Mouse (Mus musculus) lung, embryonic 15.5 days (tissue): ENCODE data around the gene Sf3b3. TPM values are rescaled to one million over a fixed set of nuclear protein-coding genes. Genes with fewer than 3 reads are reported as not detected.

Experiments
- ATAC-seq: fragments of 200-750 bp; cut with Nextera tagmentation; 2 replicates; pipeline ENCODE4 v1.8.0; 2017; ENCODE audit warnings: moderate number of reproducible peaks, borderline replicate concordance; ENCODE audit not compliant: low FRiP score, low TSS enrichment; ENCODE audit errors: extremely low read depth
- H3K27ac ChIP-seq: fragments of 300-500 bp; sonication (generic); 2 replicates; pipeline ENCODE4 v1.5.1; 2015; ENCODE audit warnings: moderate library complexity, mild to moderate bottlenecking, inconsistent platforms
- H3K27me3 ChIP-seq: fragments of 300-500 bp; sonication (generic); 2 replicates; pipeline ENCODE4 v1.6.1; 2015; ENCODE audit warnings: inconsistent platforms
- H3K36me3 ChIP-seq: fragments of 300-500 bp; sonication (generic); 2 replicates; pipeline ENCODE4 v1.6.1; 2015; ENCODE audit warnings: inconsistent platforms
- H3K4me1 ChIP-seq: fragments of 300-500 bp; sonication (generic); 2 replicates; pipeline ENCODE4 v1.6.1; 2015; ENCODE audit warnings: inconsistent platforms
- H3K4me2 ChIP-seq: fragments of 300-500 bp; sonication (generic); 2 replicates; pipeline ENCODE4 v1.6.1; 2015; ENCODE audit warnings: inconsistent platforms, mild to moderate bottlenecking, moderate library complexity
- H3K4me3 ChIP-seq: fragments of 300-500 bp; sonication (generic); 2 replicates; pipeline ENCODE4 v1.5.1; 2015; ENCODE audit warnings: mild to moderate bottlenecking, inconsistent platforms
- H3K9ac ChIP-seq: fragments of 300-500 bp; sonication (generic); 2 replicates; pipeline ENCODE4 v1.6.1; 2015; ENCODE audit warnings: inconsistent platforms
- H3K9me3 ChIP-seq: fragments of 300-500 bp; sonication (generic); 2 replicates; pipeline ENCODE4 v1.6.1; 2016; ENCODE audit warnings: inconsistent platforms
- WGBS: fragments of 180-500 bp; shearing (Covaris S2); methylation state at CpG from one replicate; pipeline ENCODE4 v1.1.7; 2015; 5-methylcytosine and 5-hydroxymethylcytosine counted together
- polyA plus RNA-seq: library from polyadenylated mRNA; unstranded; fragments of >200 nt; fragmentation: Nextera tagmentation; extraction: Ambion mirVana; gene quantifications from 2 replicates; pipeline ENCODE4 v1.2.1, GENCODE M21; 2015

Gene Sf3b3
- polyA plus RNA-seq, 1 experiment from 2014 or later, result 146 TPM

DNA sequence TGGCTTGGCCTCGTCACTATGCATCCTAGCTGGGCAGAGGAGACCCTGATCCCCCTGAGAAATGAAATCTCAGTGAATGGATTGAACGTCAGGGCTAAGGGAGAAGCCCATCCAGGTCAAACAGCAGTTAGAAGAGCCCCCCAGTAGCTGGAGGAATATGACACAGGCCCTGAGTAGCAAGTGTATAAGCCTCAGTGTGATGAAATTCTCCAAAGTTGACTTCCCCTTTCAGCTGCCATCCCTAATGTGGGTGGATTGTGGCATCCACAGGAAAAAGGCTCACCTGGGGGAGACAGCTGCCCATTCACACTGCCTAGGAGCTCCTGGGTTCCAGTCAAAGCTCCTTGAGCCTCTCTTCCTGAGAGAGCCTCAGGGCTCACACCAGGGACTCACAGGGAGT, 61.2 kb downstream of the Sf3b3 start:
- ATAC-seq, result no peak
- Histone ChIP-seq H3K36me3 (no peaks in the 10 kb centered on the region), H3K4me2 (no peak overlapping the region), H3K27me3 (no peaks in the 10 kb centered on the region), H3K4me3 (no peak overlapping the region), H3K9ac (no peak overlapping the region), H3K27ac (no peak overlapping the region), H3K4me1 (peaks cover 13% of the 10 kb centered on the region), H3K9me3 (no peaks in the 10 kb centered on the region)
- WGBS, result 75% methylated on average over 2 of the region's 2 CpGs

DNA sequence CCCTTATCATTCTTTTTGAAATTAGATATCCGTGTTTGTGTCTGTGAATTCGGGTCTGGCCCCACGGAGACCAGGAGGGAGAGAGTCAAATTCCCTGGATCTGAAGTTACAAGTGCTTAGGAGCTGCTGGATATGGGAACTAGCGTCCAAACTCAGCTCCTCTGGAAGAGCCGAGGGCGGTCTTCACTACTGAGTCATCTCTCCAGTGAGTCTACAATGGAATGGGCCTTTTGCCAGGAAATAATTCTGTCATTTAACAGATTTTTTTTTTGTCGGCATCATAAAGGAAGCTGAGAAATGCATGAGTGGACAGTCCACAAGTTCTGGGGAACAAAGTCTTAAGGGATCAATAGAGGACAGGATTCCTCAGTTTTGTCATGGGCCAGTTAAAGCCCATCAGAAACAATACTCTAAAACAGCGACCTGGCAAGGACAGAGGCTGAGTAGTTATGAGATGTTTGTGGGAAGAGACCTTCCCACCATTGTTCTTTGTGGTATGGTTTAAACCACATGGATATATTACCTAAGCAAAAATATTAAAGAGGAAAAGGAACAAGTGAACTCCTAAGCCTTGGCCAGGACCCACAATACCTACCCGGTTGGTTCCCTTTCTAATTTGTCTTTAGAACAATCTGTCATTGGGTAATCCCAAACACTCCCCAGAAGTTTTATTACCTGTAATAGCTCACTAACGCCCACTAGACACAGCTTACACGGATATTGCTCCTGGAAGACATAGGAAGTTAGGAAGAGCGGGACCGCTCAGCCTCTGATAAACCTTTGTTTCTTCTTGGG, 66.5 kb downstream of the Sf3b3 start:
- no peak for ATAC-seq
- no peak overlapping the region for H3K9ac ChIP-seq
- no peak overlapping the region for H3K4me3 ChIP-seq
- H3K36me3 ChIP-seq, result no peaks in the 10 kb centered on the region
- no peaks in the 10 kb centered on the region for H3K9me3 ChIP-seq
- no peak overlapping the region for H3K4me2 ChIP-seq
- H3K4me1 ChIP-seq, result no peaks in the 10 kb centered on the region
- WGBS, result 67% methylated on average over 13 of the region's 13 CpGs
- no peak overlapping the region for H3K27ac ChIP-seq
- no peaks in the 10 kb centered on the region for H3K27me3 ChIP-seq

- ATAC-seq, result no peak
- H3K9me3 ChIP-seq, result no peaks in the 10 kb centered on the region
- H3K27ac ChIP-seq, result no peak overlapping the region
- no peak overlapping the region for H3K4me3 ChIP-seq
- no peak overlapping the region for H3K9ac ChIP-seq
- H3K4me1 ChIP-seq, result peaks cover 10% of the 10 kb centered on the region
- no peaks in the 10 kb centered on the region for H3K27me3 ChIP-seq
- no peak overlapping the region for H3K4me2 ChIP-seq
- WGBS, result 93% methylated on average over 3 of the region's 3 CpGs
- no peaks in the 10 kb centered on the region for H3K36me3 ChIP-seq
Measured at GRCm38 (mm10) chr8:110776335-110776734, 70.3 kb downstream of the Sf3b3 start.

DNA sequence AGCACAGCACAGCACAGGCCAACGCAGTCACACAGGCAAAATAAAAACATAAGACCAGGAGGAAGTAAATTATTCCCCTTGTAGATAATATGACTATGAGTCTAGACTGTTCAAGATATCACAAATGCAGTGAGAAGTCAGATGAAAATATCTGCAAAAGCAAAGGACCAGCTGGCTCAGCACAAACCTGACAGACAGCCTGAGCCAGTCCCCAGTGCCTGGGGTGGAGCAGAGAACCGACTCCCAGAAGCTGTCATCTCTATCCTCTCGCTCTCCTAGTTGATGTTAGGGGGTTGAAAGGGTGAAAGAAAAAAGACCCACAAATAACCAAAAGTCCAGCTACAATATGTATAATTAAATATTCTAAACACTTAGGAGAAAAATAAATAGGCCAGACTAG, 70.9 kb downstream of the Sf3b3 start:
- no peak for ATAC-seq
- Histone ChIP-seq H3K4me1 (peaks cover 10% of the 10 kb centered on the region), H3K9ac (no peak overlapping the region), H3K4me3 (no peak overlapping the region), H3K27me3 (no peaks in the 10 kb centered on the region), H3K9me3 (no peaks in the 10 kb centered on the region), H3K4me2 (no peak overlapping the region), H3K27ac (no peak overlapping the region), H3K36me3 (no peaks in the 10 kb centered on the region)
- WGBS, result 59% methylated on average over 3 of the region's 3 CpGs

DNA sequence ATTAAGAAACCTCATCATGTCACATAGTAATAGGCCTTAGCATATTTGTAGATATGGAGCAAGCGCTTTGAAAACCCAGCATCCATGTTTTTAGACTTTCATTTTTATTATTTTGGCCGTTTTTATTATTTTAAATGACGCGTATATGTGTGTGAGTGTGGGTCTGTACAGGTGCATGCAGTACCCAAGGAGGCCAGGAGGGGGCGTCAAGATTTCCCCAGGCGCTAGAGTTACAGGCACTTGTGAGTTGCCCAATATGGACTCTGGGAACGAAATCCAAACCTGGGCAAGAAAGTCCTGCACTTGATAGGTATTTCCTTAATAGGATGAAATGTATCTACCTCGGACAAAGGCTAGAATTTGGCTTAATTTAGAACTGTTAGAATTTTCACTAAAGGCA, 71.3 kb downstream of the Sf3b3 start:
- ATAC-seq, result no peak
- Histone ChIP-seq H3K4me2 (no peak overlapping the region), H3K4me3 (no peak overlapping the region), H3K27me3 (no peaks in the 10 kb centered on the region), H3K9ac (no peak overlapping the region), H3K4me1 (peaks cover 10% of the 10 kb centered on the region), H3K36me3 (no peaks in the 10 kb centered on the region), H3K9me3 (no peaks in the 10 kb centered on the region), H3K27ac (no peak overlapping the region)
- WGBS, result 71% methylated on average over 8 of the region's 8 CpGs

DNA sequence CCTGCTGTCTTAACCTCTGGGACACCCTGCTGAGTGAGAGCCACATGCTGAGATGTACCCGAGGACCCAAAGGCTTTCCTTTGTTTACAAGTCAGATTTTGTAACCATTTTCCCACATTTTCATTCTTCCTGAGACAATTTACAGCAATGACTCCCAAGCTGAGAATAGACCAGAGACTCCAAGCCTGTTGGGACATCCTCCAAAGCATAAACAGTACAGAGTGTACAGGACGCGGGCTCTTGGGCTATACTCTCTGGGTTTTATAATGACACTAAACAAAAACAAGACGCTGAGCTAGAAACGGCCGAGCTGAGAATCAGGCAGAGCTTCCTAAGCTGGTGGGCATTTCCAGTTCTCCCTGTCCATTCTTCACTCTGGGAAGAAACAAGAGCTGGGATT, 71.9 kb downstream of the Sf3b3 start:
- 80% methylated on average over 6 of the region's 6 CpGs for WGBS
- H3K27ac ChIP-seq, result no peak overlapping the region
- no peak for ATAC-seq
- H3K27me3 ChIP-seq, result no peaks in the 10 kb centered on the region
- H3K4me2 ChIP-seq, result no peak overlapping the region
- peaks cover 10% of the 10 kb centered on the region for H3K4me1 ChIP-seq
- H3K9ac ChIP-seq, result no peak overlapping the region
- no peaks in the 10 kb centered on the region for H3K9me3 ChIP-seq
- H3K36me3 ChIP-seq, result no peaks in the 10 kb centered on the region
- no peak overlapping the region for H3K4me3 ChIP-seq

DNA sequence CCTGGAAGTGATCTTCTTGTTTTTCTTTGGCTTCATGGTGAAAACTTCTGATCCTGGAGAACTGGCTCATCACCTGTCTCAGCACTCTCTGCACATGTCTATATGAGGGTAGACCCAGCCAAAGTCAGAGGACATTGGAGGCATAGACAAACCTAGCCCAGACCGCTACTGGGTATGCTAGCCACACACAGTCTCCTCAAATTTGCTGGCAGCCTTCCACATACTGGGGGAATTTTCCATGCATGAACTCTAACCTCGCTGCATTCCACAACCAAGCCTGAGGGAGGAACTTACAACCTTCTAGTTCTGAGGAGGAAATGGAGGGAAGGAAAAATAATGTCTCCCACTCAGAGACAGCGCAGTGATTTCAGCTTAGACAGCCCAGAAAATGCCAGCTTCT, 72.5 kb downstream of the Sf3b3 start:
- peak; percentile 64; the same call in 1 of the 2 replicates for ATAC-seq
- no peaks in the 10 kb centered on the region for H3K27me3 ChIP-seq
- no peak overlapping the region for H3K4me3 ChIP-seq
- H3K36me3 ChIP-seq, result no peaks in the 10 kb centered on the region
- H3K9ac ChIP-seq, result no peak overlapping the region
- no peaks in the 10 kb centered on the region for H3K9me3 ChIP-seq
- H3K4me2 ChIP-seq, result no peak overlapping the region
- 55% methylated on average over 3 of the region's 3 CpGs for WGBS
- H3K27ac ChIP-seq, result no peak overlapping the region
- H3K4me1 ChIP-seq, result peaks cover 10% of the 10 kb centered on the region

DNA sequence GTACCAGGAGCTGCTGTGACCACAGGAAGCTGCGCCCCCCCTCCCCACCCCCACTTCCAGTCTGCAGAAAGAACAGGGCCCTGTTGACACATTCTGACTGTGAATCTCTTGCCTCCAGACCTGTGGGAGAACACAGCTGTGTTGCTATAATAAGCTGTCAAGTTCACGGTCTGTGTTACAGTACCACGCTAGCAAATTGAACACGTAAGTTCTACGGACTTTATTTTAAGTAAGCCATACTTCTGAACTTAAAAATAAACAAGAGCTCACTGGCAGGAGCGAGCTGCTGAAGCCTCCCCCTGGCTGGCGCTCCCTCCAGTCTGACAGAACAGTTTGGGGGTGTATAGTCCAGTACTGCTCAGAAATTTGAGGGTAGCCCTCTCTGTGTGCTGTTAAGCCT, 74.1 kb downstream of the Sf3b3 start:
- Histone ChIP-seq H3K4me2 (no peak overlapping the region), H3K4me3 (no peak overlapping the region), H3K27me3 (no peaks in the 10 kb centered on the region), H3K4me1 (peaks cover 10% of the 10 kb centered on the region), H3K27ac (no peak overlapping the region), H3K36me3 (no peaks in the 10 kb centered on the region), H3K9ac (no peak overlapping the region), H3K9me3 (no peaks in the 10 kb centered on the region)
- ATAC-seq, result no peak
- WGBS, result 43% methylated on average over 7 of the region's 7 CpGs

- no peak overlapping the region for H3K27ac ChIP-seq
- 78% methylated on average over 6 of the region's 6 CpGs for WGBS
- H3K4me3 ChIP-seq, result no peak overlapping the region
- no peak overlapping the region for H3K9ac ChIP-seq
- no peaks in the 10 kb centered on the region for H3K27me3 ChIP-seq
- H3K36me3 ChIP-seq, result no peaks in the 10 kb centered on the region
- ATAC-seq, result no peak
- no peaks in the 10 kb centered on the region for H3K4me1 ChIP-seq
- H3K9me3 ChIP-seq, result no peaks in the 10 kb centered on the region
- H3K4me2 ChIP-seq, result no peak overlapping the region
Measured at GRCm38 (mm10) chr8:110767261-110767660, 79.3 kb downstream of the Sf3b3 start.

- H3K4me3 ChIP-seq, result no peak overlapping the region
- H3K27me3 ChIP-seq, result no peaks in the 10 kb centered on the region
- peaks cover 17% of the 10 kb centered on the region for H3K4me1 ChIP-seq
- H3K9ac ChIP-seq, result no peak overlapping the region
- no peak overlapping the region for H3K27ac ChIP-seq
- H3K4me2 ChIP-seq, result no peak overlapping the region
- ATAC-seq, result no peak
- H3K36me3 ChIP-seq, result no peaks in the 10 kb centered on the region
- WGBS, result 83% methylated on average over 3 of the region's 3 CpGs
- no peaks in the 10 kb centered on the region for H3K9me3 ChIP-seq
Measured at GRCm38 (mm10) chr8:110764671-110765070, 81.9 kb downstream of the Sf3b3 start.

- Histone ChIP-seq H3K27ac (no peak overlapping the region), H3K4me2 (no peak overlapping the region), H3K4me3 (no peak overlapping the region), H3K36me3 (no peaks in the 10 kb centered on the region), H3K4me1 (peaks cover 17% of the 10 kb centered on the region), H3K9me3 (no peaks in the 10 kb centered on the region), H3K9ac (no peak overlapping the region), H3K27me3 (no peaks in the 10 kb centered on the region)
- 55% methylated on average over 6 of the region's 6 CpGs for WGBS
- 0 out of 2 replicates have a peak, but pooled peaks have one; percentile 36 for ATAC-seq
Measured at GRCm38 (mm10) chr8:110761988-110762387, 84.6 kb downstream of the Sf3b3 start.

DNA sequence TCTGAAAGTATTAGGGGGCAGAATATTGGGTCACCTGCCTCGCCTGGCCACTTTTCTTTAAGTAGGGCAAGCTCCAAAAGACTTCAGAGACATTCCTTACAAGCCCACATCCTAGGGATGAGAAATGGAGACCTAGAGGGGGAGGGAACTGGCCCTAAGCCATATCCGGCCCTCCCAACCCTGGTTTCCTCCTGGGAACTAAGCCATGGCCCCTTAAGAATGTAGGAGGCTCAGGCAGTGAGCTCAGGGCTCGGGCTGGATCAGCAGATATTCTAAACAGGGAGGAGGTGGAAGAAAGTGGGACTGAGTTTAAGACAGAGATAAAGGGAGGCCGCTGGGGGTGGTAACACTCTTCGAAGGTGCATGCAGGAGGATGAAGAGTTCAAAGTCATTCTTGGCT, 85.4 kb downstream of the Sf3b3 start:
- Histone ChIP-seq H3K9me3 (no peaks in the 10 kb centered on the region), H3K4me3 (no peak overlapping the region), H3K9ac (no peak overlapping the region), H3K4me2 (no peak overlapping the region), H3K27me3 (no peaks in the 10 kb centered on the region), H3K27ac (peak overlapping the region; percentile 60; the same call in 1 of the 2 replicates), H3K4me1 (peaks cover 17% of the 10 kb centered on the region), H3K36me3 (no peaks in the 10 kb centered on the region)
- ATAC-seq, result peak; percentile 74; the same call in 1 of the 2 replicates
- WGBS, result 32% methylated on average over 5 of the region's 5 CpGs
